Mouse (Mus musculus): Measurements from ENCODE around the gene Foxp1.

- TF ChIP-seq POLR2A (IDR thresholded peaks at IDR 0.05; ENCODE audit: borderline replicate concordance, control insufficient read depth, low read depth, low read length) (no peak), CTCF (IDR thresholded peaks at IDR 0.05; ENCODE audit: control insufficient read depth, insufficient read depth, low read length) (no peak)
These were observed 13.3 kb downstream of the Foxp1 start for GRCm38 (mm10) chr6:99509189-99509592.

All from bone marrow, adult 2 months (tissue).